Mouse (Mus musculus) myocyte (in vitro differentiated cells): ENCODE data around the gene Pde4d.

Experiments
- MYOD1 ChIP-seq, 3 experiments: IDR thresholded peaks; one replicate each; pipeline ENCODE4 v1.6.1; 2011; ENCODE audit warnings: control low read depth in 2 of 3, low read depth in 2 of 3, mild to moderate bottlenecking in 2 of 3, moderate library complexity in 1 of 3; ENCODE audit not compliant: insufficient read length in 2 of 3, control insufficient read depth in 1 of 3
- POLR2A ChIP-seq: IDR thresholded peaks from one replicate; pipeline ENCODE4 v1.6.1; 2011; ENCODE audit warnings: low read depth, mild to moderate bottlenecking, control low read depth, moderate library complexity; ENCODE audit not compliant: insufficient read length
- USF1 ChIP-seq: IDR thresholded peaks from one replicate; pipeline ENCODE4 v1.6.1; 2011; ENCODE audit warnings: low read depth, mild to moderate bottlenecking, control low read depth, moderate library complexity

DNA sequence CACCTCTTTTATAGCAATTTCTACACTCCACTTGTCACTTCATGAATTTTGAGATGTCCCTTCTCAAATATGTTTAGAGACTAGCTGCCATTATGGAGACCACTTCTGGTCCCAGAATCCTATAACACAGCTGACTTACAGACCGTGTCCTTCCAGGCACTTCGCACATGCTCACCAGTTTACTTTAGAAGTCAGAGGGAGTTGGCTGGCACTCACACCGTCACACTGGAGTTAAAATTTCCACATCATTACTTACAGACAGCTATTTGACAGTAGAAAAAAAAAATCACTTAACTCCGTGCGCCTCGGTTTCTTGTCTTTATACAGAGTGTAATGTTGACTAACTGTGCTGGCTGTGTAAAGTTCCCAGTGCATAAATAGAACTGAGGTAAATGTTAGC, 1189.5 kb downstream of the Pde4d start:
- TF ChIP-seq USF1 (no peak), MYOD1 (IDR thresholded peaks at IDR 0.05; ENCODE audit: control insufficient read depth in 1 of 3, insufficient read length in 2 of 3, low read depth in 2 of 3) (no peak), POLR2A (no peak)
